Mouse (Mus musculus): Measurements from ENCODE around the gene Wdr76. TPM values are rescaled to one million over a fixed set of nuclear protein-coding genes. Genes with fewer than 3 reads are reported as not detected.

The Wdr76 gene
- polyA plus RNA-seq, 1 experiment from 2014 or later: 3.2 TPM

- H3K4me1 ChIP-seq (ENCODE audit: control insufficient read depth, insufficient read depth, low read length): no peaks in the 10 kb centered on the region
- peaks cover 17% of the 10 kb centered on the region for H3K36me3 ChIP-seq (ENCODE audit: control insufficient read depth, insufficient read depth, low read length)
- 91% methylated on average over 8 of the region's 8 CpGs for WGBS
- no peak overlapping the region for H3K27ac ChIP-seq (ENCODE audit: low read length)
- no peak for ATAC-seq
- no peaks in the 10 kb centered on the region for H3K9me3 ChIP-seq (replicated peaks; ENCODE audit: control insufficient read depth, low read length, poor library complexity, severe bottlenecking)
- no peak overlapping the region for H3K9ac ChIP-seq (ENCODE audit: low read depth, low read length)
- no peak overlapping the region for H3K4me3 ChIP-seq (ENCODE audit: low read depth, low read length)
- H3K27me3 ChIP-seq (ENCODE audit: control insufficient read depth, insufficient read depth, low read depth, low read length): no peaks in the 10 kb centered on the region
- H3K4me2 ChIP-seq (ENCODE audit: low read length): no peak overlapping the region
These were observed 44.7 kb downstream of the Wdr76 start for GRCm38 (mm10) chr2:121551271-121551670.

GRCm38 (mm10) chr2:121563117-121563516, 56.6 kb downstream of the Wdr76 start:
- H3K27me3 ChIP-seq (ENCODE audit: control insufficient read depth, insufficient read depth, low read depth, low read length): no peaks in the 10 kb centered on the region
- no peaks in the 10 kb centered on the region for H3K9me3 ChIP-seq (replicated peaks; ENCODE audit: control insufficient read depth, low read length, poor library complexity, severe bottlenecking)
- H3K27ac ChIP-seq (ENCODE audit: low read length): no peak overlapping the region
- no peaks in the 10 kb centered on the region for H3K4me1 ChIP-seq (ENCODE audit: control insufficient read depth, insufficient read depth, low read length)
- no peak for ATAC-seq
- peaks cover 2% of the 10 kb centered on the region; the same call in 1 of the 2 replicates for H3K36me3 ChIP-seq (ENCODE audit: control insufficient read depth, insufficient read depth, low read length)
- H3K4me3 ChIP-seq (ENCODE audit: low read depth, low read length): no peak overlapping the region
- H3K9ac ChIP-seq (ENCODE audit: low read depth, low read length): no peak overlapping the region
- no peak overlapping the region for H3K4me2 ChIP-seq (ENCODE audit: low read length)
- 96% methylated on average over 3 of the region's 3 CpGs for WGBS

DNA sequence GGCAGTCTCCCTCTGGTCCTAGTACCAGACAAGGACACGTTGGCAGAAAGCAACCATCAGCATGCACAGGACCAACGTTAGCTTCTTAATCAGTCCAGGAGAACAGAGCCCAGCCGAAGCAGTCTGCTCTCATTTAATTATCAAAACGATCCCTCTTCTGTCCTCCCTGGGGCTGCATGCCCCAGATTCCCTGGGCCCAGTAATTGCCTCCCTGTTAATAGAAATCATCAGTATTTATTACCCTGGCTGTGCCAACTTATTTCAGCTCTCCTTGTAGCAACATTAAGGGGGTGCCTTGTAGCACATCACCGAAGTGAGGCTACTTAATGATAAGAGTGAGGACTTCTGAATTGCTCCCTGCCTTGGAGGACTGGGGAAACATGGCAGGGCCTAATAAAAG, 59.4 kb downstream of the Wdr76 start:
- H3K4me3 ChIP-seq (ENCODE audit: low read depth, low read length): no peak overlapping the region
- H3K9ac ChIP-seq (ENCODE audit: low read depth, low read length): no peak overlapping the region
- H3K4me1 ChIP-seq (ENCODE audit: control insufficient read depth, insufficient read depth, low read length): no peaks in the 10 kb centered on the region
- H3K27ac ChIP-seq (ENCODE audit: low read length): no peak overlapping the region
- H3K9me3 ChIP-seq (replicated peaks; ENCODE audit: control insufficient read depth, low read length, poor library complexity, severe bottlenecking): no peaks in the 10 kb centered on the region
- WGBS: 65% methylated on average over 5 of the region's 5 CpGs
- H3K36me3 ChIP-seq (ENCODE audit: control insufficient read depth, insufficient read depth, low read length): peaks cover 2% of the 10 kb centered on the region
- H3K27me3 ChIP-seq (ENCODE audit: control insufficient read depth, insufficient read depth, low read depth, low read length): no peaks in the 10 kb centered on the region
- no peak for ATAC-seq
- H3K4me2 ChIP-seq (ENCODE audit: low read length): no peak overlapping the region

DNA sequence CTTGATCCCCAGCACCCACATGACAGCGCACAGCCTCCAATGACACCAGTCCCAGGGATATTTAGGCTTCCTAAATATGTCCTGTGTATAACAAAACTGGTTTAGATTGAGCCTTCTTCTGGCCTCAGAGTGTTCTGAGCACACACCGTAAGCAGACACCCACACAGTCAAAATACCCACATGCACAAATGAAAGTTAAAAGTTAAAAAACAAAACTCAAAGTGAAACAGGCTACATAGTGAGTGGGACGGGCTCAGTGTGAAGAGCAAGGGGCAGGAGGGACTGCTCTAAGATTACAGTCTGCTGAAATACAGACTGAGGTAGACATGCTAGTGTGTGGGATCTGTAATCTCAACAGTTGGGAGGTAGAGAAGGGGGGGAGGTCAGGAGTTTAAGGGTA, 63.5 kb downstream of the Wdr76 start:
- H3K27ac ChIP-seq (ENCODE audit: low read length): no peak overlapping the region
- H3K9me3 ChIP-seq (replicated peaks; ENCODE audit: control insufficient read depth, low read length, poor library complexity, severe bottlenecking): no peaks in the 10 kb centered on the region
- no peak overlapping the region for H3K4me2 ChIP-seq (ENCODE audit: low read length)
- no peak overlapping the region for H3K9ac ChIP-seq (ENCODE audit: low read depth, low read length)
- H3K4me3 ChIP-seq (ENCODE audit: low read depth, low read length): no peak overlapping the region
- no peaks in the 10 kb centered on the region for H3K27me3 ChIP-seq (ENCODE audit: control insufficient read depth, insufficient read depth, low read depth, low read length)
- WGBS: 93% methylated on average over 3 of the region's 3 CpGs
- no peaks in the 10 kb centered on the region for H3K4me1 ChIP-seq (ENCODE audit: control insufficient read depth, insufficient read depth, low read length)
- ATAC-seq: no peak
- H3K36me3 ChIP-seq (ENCODE audit: control insufficient read depth, insufficient read depth, low read length): peaks cover 6% of the 10 kb centered on the region

DNA sequence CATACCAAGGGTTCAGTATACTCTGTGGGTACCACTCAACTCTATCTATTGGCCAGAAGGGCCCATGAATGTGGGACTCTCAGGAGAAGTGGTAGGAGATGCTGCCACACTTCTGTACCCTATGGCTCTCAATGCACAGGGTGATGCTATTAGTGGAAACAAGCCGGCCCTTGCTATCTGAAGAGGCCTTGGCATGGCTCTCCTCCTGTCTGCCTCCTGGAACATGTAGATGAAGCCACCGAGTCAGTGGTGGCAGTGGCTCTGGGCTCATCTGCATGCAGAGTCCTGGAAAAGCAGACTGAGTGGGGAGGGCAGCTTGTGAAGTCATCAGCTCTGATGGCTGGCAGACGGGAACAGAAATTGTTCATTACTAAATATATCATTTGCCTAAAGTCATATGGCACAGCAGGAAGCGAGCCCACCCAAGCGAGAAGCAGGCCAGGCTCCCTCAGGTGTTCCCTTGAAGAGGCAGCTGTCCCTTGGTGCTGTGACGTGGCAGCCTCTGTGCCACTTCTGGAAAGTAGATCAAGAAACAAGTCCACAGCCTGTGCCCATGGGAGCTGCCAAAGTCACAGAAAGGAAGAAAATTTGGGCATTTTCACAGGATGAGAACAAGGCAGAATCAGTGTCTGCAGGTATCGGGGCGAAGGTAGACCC, 64.6 kb downstream of the Wdr76 start:
- no peaks in the 10 kb centered on the region for H3K27me3 ChIP-seq (ENCODE audit: control insufficient read depth, insufficient read depth, low read depth, low read length)
- ATAC-seq: no peak
- no peaks in the 10 kb centered on the region for H3K9me3 ChIP-seq (replicated peaks; ENCODE audit: control insufficient read depth, low read length, poor library complexity, severe bottlenecking)
- H3K9ac ChIP-seq (ENCODE audit: low read depth, low read length): no peak overlapping the region
- no peak overlapping the region for H3K4me3 ChIP-seq (ENCODE audit: low read depth, low read length)
- H3K4me2 ChIP-seq (ENCODE audit: low read length): no peak overlapping the region
- H3K4me1 ChIP-seq (ENCODE audit: control insufficient read depth, insufficient read depth, low read length): no peaks in the 10 kb centered on the region
- no peak overlapping the region for H3K27ac ChIP-seq (ENCODE audit: low read length)
- 78% methylated on average over 8 of the region's 8 CpGs for WGBS
- peaks cover 6% of the 10 kb centered on the region for H3K36me3 ChIP-seq (ENCODE audit: control insufficient read depth, insufficient read depth, low read length)

GRCm38 (mm10) chr2:121571780-121572179, 65.3 kb downstream of the Wdr76 start:
- 18% methylated on average over 7 of the region's 7 CpGs for WGBS
- ATAC-seq: peak; percentile 88
- Histone ChIP-seq H3K4me3 (ENCODE audit: low read depth, low read length) (no peak overlapping the region), H3K27ac (ENCODE audit: low read length) (no peak overlapping the region), H3K4me1 (ENCODE audit: control insufficient read depth, insufficient read depth, low read length) (no peaks in the 10 kb centered on the region), H3K9ac (ENCODE audit: low read depth, low read length) (no peak overlapping the region), H3K27me3 (ENCODE audit: control insufficient read depth, insufficient read depth, low read depth, low read length) (no peaks in the 10 kb centered on the region), H3K4me2 (ENCODE audit: low read length) (no peak overlapping the region), H3K36me3 (ENCODE audit: control insufficient read depth, insufficient read depth, low read length) (peaks cover 5% of the 10 kb centered on the region), H3K9me3 (replicated peaks; ENCODE audit: control insufficient read depth, low read length, poor library complexity, severe bottlenecking) (no peaks in the 10 kb centered on the region)

DNA sequence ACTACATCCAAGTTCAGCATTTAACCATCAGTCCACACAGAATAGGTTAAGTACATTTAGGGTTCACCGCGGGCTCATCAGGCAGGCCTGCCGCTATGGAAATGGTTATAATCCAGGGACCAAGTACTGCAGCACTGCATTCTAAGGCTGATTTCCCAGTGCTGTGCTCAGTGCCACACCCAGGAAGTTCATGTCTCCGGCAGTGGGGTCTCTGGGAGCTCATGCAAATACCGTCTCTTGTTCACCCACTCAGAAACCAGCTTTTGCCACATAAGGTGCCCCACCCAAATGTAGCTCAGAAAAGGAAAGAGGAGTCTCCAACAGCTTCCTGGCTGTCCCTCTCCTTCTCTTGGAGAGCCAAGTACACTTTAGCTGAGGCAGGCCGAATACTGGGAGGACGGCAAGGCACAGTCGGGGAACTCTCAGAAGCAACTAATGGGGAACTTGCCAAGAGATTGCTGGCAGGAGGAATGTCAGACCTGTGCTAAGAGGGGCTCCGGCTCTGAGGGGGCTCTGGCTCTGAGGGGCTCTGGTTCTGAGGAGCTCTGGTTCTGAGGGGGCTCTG, 67.6 kb downstream of the Wdr76 start:
- Histone ChIP-seq H3K4me3 (ENCODE audit: low read depth, low read length) (no peak overlapping the region), H3K27ac (ENCODE audit: low read length) (no peak overlapping the region)

GRCm38 (mm10) chr2:121575741-121576201, 69.2 kb downstream of the Wdr76 start:
- no peak overlapping the region for H3K9ac ChIP-seq (ENCODE audit: low read depth, low read length)
- no peaks in the 10 kb centered on the region for H3K9me3 ChIP-seq (replicated peaks; ENCODE audit: control insufficient read depth, low read length, poor library complexity, severe bottlenecking)
- 59% methylated on average over 8 of the region's 8 CpGs for WGBS
- H3K4me1 ChIP-seq (ENCODE audit: control insufficient read depth, insufficient read depth, low read length): no peaks in the 10 kb centered on the region
- H3K27ac ChIP-seq (ENCODE audit: low read length): no peak overlapping the region
- H3K4me2 ChIP-seq (ENCODE audit: low read length): no peak overlapping the region
- no peak for ATAC-seq
- H3K27me3 ChIP-seq (ENCODE audit: control insufficient read depth, insufficient read depth, low read depth, low read length): no peaks in the 10 kb centered on the region
- no peak overlapping the region for H3K4me3 ChIP-seq (ENCODE audit: low read depth, low read length)
- peaks cover 3% of the 10 kb centered on the region; the same call in 1 of the 2 replicates for H3K36me3 ChIP-seq (ENCODE audit: control insufficient read depth, insufficient read depth, low read length)

More for the DNA sequence above, 67.6 kb downstream of the Wdr76 start:
- Histone ChIP-seq H3K4me1 (ENCODE audit: control insufficient read depth, insufficient read depth, low read length) (no peaks in the 10 kb centered on the region), H3K27me3 (ENCODE audit: control insufficient read depth, insufficient read depth, low read depth, low read length) (no peaks in the 10 kb centered on the region), H3K9ac (ENCODE audit: low read depth, low read length) (no peak overlapping the region), H3K36me3 (ENCODE audit: control insufficient read depth, insufficient read depth, low read length) (peaks cover 3% of the 10 kb centered on the region; the same call in 1 of the 2 replicates), H3K9me3 (replicated peaks; ENCODE audit: control insufficient read depth, low read length, poor library complexity, severe bottlenecking) (no peaks in the 10 kb centered on the region), H3K4me2 (ENCODE audit: low read length) (no peak overlapping the region)
- WGBS: 77% methylated on average over 9 of the region's 9 CpGs
- ATAC-seq: no peak

- ATAC-seq: no peak
- 67% methylated on average over 13 of the region's 13 CpGs for WGBS
These were observed 76.4 kb downstream of the Wdr76 start for GRCm38 (mm10) chr2:121582809-121583376.

More at GRCm38 (mm10) chr2:121582809-121583376, 76.4 kb downstream of the Wdr76 start:
- Histone ChIP-seq H3K27ac (ENCODE audit: low read length) (no peak overlapping the region), H3K9me3 (replicated peaks; ENCODE audit: control insufficient read depth, low read length, poor library complexity, severe bottlenecking) (no peaks in the 10 kb centered on the region), H3K36me3 (ENCODE audit: control insufficient read depth, insufficient read depth, low read length) (no peaks in the 10 kb centered on the region), H3K4me1 (ENCODE audit: control insufficient read depth, insufficient read depth, low read length) (peaks cover under 1% of the 10 kb centered on the region; the same call in 1 of the 2 replicates), H3K4me3 (ENCODE audit: low read depth, low read length) (no peak overlapping the region), H3K9ac (ENCODE audit: low read depth, low read length) (no peak overlapping the region), H3K27me3 (ENCODE audit: control insufficient read depth, insufficient read depth, low read depth, low read length) (no peaks in the 10 kb centered on the region), H3K4me2 (ENCODE audit: low read length) (no peak overlapping the region)

Data from midbrain, embryonic 16.5 days (tissue).